Mouse (Mus musculus) CD4-positive, CD25-positive, alpha-beta regulatory T cell, adult 2 months (primary cell): ENCODE results near the gene Cep95.

Experiments
- DNase-seq: peaks from one replicate; pipeline ENCODE4 v3.0.0-alpha.2; 2012; ENCODE audit warnings: low read depth, low spot score

Cep95 gene

GRCm38 (mm10) chr11:106814601-106815320, 25.7 kb downstream of the Cep95 start:
- DNase-seq, result no peak

GRCm38 (mm10) chr11:106815331-106815730, 26.3 kb downstream of the Cep95 start:
- DNase-seq, result no peak

GRCm38 (mm10) chr11:106815761-106816160, 26.7 kb downstream of the Cep95 start:
- no peak for DNase-seq

GRCm38 (mm10) chr11:106816316-106816715, 27.3 kb downstream of the Cep95 start:
- DNase-seq, result no peak

- DNase-seq, result no peak
These were observed 28.1 kb downstream of the Cep95 start for GRCm38 (mm10) chr11:106817156-106817555.

GRCm38 (mm10) chr11:106817808-106818207, 28.8 kb downstream of the Cep95 start:
- no peak for DNase-seq

- DNase-seq, result no peak
These were observed 29.3 kb downstream of the Cep95 start for GRCm38 (mm10) chr11:106818341-106818740.

GRCm38 (mm10) chr11:106819595-106819994, 30.5 kb downstream of the Cep95 start:
- no peak for DNase-seq

GRCm38 (mm10) chr11:106820252-106820651, 31.2 kb downstream of the Cep95 start:
- no peak for DNase-seq

GRCm38 (mm10) chr11:106820972-106821371, 31.9 kb downstream of the Cep95 start:
- DNase-seq, result peak; percentile 51

GRCm38 (mm10) chr11:106821397-106821796, 32.3 kb downstream of the Cep95 start:
- DNase-seq, result no peak

- no peak for DNase-seq
These were observed 33.4 kb downstream of the Cep95 start for GRCm38 (mm10) chr11:106822491-106822890.

- no peak for DNase-seq
These were observed 33.9 kb downstream of the Cep95 start for GRCm38 (mm10) chr11:106822911-106823310.

- DNase-seq, result no peak
These were observed 34.7 kb downstream of the Cep95 start for GRCm38 (mm10) chr11:106823741-106824140.

GRCm38 (mm10) chr11:106824403-106824802, 35.4 kb downstream of the Cep95 start:
- DNase-seq, result no peak

- DNase-seq, result no peak
These were observed 39.0 kb downstream of the Cep95 start for GRCm38 (mm10) chr11:106828079-106828478.

- no peak for DNase-seq
These were observed 53.0 kb downstream of the Cep95 start for GRCm38 (mm10) chr11:106842002-106842401.

- peak; percentile 68 for DNase-seq
These were observed 62.4 kb downstream of the Cep95 start for GRCm38 (mm10) chr11:106851438-106851837.
